Mouse (Mus musculus) hindbrain, embryonic 15.5 days (tissue): Measurements from ENCODE around the gene Zfp26. TPM values are rescaled to one million over a fixed set of nuclear protein-coding genes. Genes with fewer than 3 reads are reported as not detected.
A peak's percentile ranks its signal among the peaks of the same experiment; 100 is the strongest.

Source experiments
- ATAC-seq: fragments of 200-750 bp; cut with Nextera tagmentation; 2 replicates; pipeline ENCODE4 v1.8.0; 2017; ENCODE audit warnings: low read depth, moderate number of reproducible peaks, moderate TSS enrichment; ENCODE audit not compliant: low FRiP score
- H3K27ac ChIP-seq: fragments of 300-500 bp; sonication (generic); replicated peaks from 2 replicates; pipeline ENCODE4 v1.5.1; 2015; ENCODE audit warnings: mild to moderate bottlenecking, inconsistent platforms
- H3K27me3 ChIP-seq: fragments of 300-500 bp; sonication (generic); 2 replicates; pipeline ENCODE4 v1.6.1; 2015; ENCODE audit warnings: control low read depth, inconsistent platforms
- H3K36me3 ChIP-seq: fragments of 300-500 bp; sonication (generic); 2 replicates; pipeline ENCODE4 v1.6.1; 2015; ENCODE audit warnings: control low read depth, inconsistent platforms
- H3K4me1 ChIP-seq: fragments of 300-500 bp; sonication (generic); replicated peaks from 2 replicates; pipeline ENCODE4 v1.6.1; 2015; ENCODE audit warnings: control low read depth, inconsistent platforms
- H3K4me2 ChIP-seq: fragments of 300-500 bp; sonication (generic); 2 replicates; pipeline ENCODE4 v1.6.1; 2015; ENCODE audit warnings: moderate library complexity, mild to moderate bottlenecking, inconsistent platforms
- H3K4me3 ChIP-seq: fragments of 300-500 bp; sonication (generic); 2 replicates; pipeline ENCODE4 v1.5.1; 2015; ENCODE audit warnings: mild to moderate bottlenecking, inconsistent platforms
- H3K9ac ChIP-seq: fragments of 300-500 bp; sonication (generic); 2 replicates; pipeline ENCODE4 v1.6.1; 2015; ENCODE audit warnings: inconsistent platforms
- H3K9me3 ChIP-seq: fragments of 300-500 bp; sonication (generic); 2 replicates; pipeline ENCODE4 v1.6.1; 2016; ENCODE audit warnings: control low read depth, inconsistent platforms
- WGBS: fragments of 180-500 bp; shearing (Covaris S2); methylation state at CpG from one replicate; pipeline ENCODE4 v1.1.7; 2015; 5-methylcytosine and 5-hydroxymethylcytosine counted together
- polyA plus RNA-seq: library from polyadenylated mRNA; unstranded; fragments of >200 nt; fragmentation: Nextera tagmentation; extraction: Ambion mirVana; gene quantifications from 2 replicates; pipeline ENCODE4 v1.2.1, GENCODE M21; 2015

Zfp26 gene
- 13.3 and 16.1 TPM in 2 replicates for polyA plus RNA-seq

DNA sequence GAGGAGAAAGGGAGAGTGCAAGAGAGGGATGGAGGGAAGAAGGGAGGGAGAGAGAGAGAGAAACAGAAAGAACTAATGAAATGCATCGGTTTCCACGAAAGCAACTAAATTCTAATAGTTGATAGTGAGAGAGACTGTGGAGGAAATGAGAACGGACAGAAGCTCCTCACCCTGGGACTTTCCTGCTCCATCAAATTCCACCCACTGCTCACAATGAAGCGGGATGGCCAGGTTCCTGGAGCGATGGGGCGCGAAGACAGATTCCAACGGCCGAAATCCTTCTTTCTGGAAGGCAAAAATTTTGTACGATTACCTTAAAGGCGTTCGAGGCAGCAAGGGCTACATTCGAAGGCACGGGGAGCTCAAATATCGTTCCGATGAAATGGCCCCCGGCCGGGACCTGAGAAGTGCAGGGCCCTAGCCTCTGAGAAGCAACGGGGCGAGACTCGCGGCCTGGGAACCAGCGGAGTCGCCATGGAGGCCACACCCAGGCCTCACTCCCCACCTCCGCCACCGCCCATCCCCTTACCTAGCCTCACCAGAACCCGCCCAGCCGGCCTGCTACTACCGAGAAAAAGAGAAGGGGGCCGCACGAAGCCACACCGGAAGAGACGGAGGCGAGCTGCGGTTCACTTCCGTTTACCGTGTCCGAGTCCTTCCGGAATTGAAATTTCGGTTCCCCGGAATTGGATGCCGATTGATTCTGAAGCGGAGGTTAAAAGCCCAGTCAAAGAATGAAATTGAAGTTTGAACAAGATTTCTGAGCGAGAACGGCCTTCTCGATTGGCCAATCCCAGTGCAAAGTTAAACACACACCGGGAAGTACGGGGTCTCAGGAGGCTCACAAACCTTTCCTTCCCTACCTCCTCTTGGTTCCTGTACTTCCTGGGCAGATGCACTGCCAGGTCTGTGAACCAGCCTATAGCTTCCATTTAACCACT, at the start of gene Zfp26:
TSS of gene Zfp26 (minus strand) at position 786 of the 941 bp plus-strand sequence.
- peaks cover 25% of the 10 kb centered on the region for H3K4me1 ChIP-seq
- peaks cover 20% of the 10 kb centered on the region for H3K36me3 ChIP-seq
- ATAC-seq = peak; percentile 92
- WGBS = under 1% methylated on average over 48 of the region's 48 CpGs
- H3K4me2 ChIP-seq = peak within 1 kb of the TSS; percentile 75
- H3K9ac ChIP-seq = peak within 1 kb of the TSS; percentile 86
- H3K27me3 ChIP-seq = no peaks in the 10 kb centered on the region
- H3K4me3 ChIP-seq = peak within 1 kb of the TSS; percentile 90
- H3K27ac ChIP-seq = peak within 1 kb of the TSS; percentile 85
- no peaks in the 10 kb centered on the region for H3K9me3 ChIP-seq

DNA sequence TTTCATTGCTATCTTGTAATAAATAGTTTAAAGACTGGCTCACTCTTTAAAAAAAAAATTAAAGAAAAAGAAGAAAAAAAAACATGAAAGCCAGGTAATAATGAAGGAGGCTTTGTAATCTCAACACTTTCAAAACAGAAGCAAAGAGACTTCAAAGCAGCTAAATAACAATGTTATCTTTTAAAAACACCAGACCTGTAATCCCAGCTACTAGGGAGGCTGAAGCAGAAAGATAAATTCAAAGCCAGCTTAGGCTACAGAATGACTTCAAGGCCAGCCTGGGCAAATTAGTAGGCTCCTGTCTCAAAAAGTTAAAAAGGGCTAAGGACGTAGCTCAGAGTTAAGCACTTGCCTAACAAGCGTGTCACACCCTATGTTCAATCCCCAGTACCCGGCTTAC, 49.7 kb upstream of the Zfp26 start:
- Histone ChIP-seq H3K36me3 (peaks cover 34% of the 10 kb centered on the region), H3K9me3 (no peaks in the 10 kb centered on the region), H3K9ac (no peak overlapping the region), H3K4me2 (no peak overlapping the region), H3K4me3 (no peak overlapping the region), H3K27ac (no peak overlapping the region), H3K4me1 (peaks cover 14% of the 10 kb centered on the region; the same call in 1 of the 2 replicates), H3K27me3 (no peaks in the 10 kb centered on the region)
- WGBS = 84% methylated on average over 3 of the region's 3 CpGs
- no peak for ATAC-seq

DNA sequence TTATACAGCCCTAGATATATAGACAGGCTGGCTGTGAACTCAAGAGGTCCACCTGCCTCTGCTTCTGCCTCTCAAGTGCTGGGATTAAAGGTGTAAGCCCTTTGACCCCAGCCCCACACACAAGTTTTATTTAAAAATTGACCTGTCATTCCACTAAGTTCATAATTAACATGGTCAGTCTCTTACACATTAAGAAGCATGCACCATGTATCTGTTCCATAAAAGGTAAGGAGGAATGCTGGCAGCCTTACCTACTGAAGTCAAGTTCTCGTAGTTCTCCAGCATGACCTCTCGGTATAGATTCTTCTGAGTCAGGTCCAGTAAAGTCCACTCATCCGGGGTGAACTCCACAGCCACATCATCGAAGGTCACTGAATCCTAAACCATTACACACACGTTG, 44.8 kb upstream of the Zfp26 start:
- Histone ChIP-seq H3K27ac (no peak overlapping the region), H3K4me1 (no peaks in the 10 kb centered on the region), H3K27me3 (no peaks in the 10 kb centered on the region), H3K36me3 (peaks cover 76% of the 10 kb centered on the region), H3K4me3 (no peak overlapping the region), H3K4me2 (no peak overlapping the region), H3K9ac (no peak overlapping the region), H3K9me3 (no peaks in the 10 kb centered on the region)
- no peak for ATAC-seq
- WGBS = 94% methylated on average over 5 of the region's 5 CpGs

- Histone ChIP-seq H3K4me1 (peaks cover 43% of the 10 kb centered on the region), H3K4me3 (peak overlapping the region; percentile 90), H3K9ac (peak overlapping the region; percentile 78), H3K4me2 (peak overlapping the region; percentile 84), H3K9me3 (no peaks in the 10 kb centered on the region), H3K27me3 (no peaks in the 10 kb centered on the region), H3K27ac (peak overlapping the region; percentile 97), H3K36me3 (peaks cover 31% of the 10 kb centered on the region)
- 7% methylated on average over 9 of the region's 9 CpGs for WGBS
- ATAC-seq = 0 out of 2 replicates have a peak, but pooled peaks have one; percentile 6
Observed at GRCm38 (mm10) chr9:20493281-20493680, 33.3 kb upstream of the Zfp26 start.

DNA sequence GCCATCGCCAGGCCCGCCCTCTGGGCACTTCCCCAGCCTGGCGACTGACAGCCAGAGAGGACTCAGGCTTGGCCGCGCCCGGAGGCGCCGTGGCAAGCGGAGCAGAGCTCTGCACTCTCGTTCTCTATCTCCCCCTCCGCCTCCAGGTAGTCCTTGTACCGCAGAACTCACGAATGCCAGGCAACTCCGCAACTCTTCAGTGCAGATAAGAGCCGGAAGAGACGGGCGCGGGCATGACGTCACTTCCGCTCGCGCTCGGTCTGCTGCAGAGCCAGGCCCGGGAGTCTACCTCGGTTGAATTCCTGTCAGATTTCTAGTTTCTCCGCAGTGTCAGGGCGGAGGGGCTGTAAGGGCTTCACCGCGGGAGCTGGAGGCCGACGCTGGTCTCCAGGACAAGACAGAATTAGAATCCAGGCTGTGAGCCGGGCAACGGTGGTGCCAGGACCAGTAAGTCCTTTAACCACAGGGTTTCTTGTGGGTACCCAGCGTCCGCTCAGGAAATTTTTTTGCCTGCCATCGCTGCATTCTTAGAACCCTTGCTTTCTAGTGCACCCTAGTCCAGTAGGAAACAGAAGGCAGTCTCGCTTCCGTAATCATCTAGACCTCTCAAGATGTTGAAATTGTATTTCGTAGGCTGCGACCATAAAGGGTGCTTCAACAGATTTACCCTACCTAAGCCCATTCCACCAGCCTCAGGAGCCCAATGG, 32.7 kb upstream of the Zfp26 start, which contains the start of gene Zfp426:
TSS of gene Zfp426 (minus strand) at position 220 of the 707 bp plus-strand sequence.
- H3K4me3 ChIP-seq = peak within 1 kb of the TSS; percentile 90
- WGBS = 2% methylated on average over 40 of the region's 40 CpGs
- H3K27ac ChIP-seq = peak within 1 kb of the TSS; percentile 97
- no peaks in the 10 kb centered on the region for H3K27me3 ChIP-seq
- no peaks in the 10 kb centered on the region for H3K9me3 ChIP-seq
- peaks cover 43% of the 10 kb centered on the region for H3K4me1 ChIP-seq
- ATAC-seq = peak; percentile 97
- peak within 1 kb of the TSS; percentile 78 for H3K9ac ChIP-seq
- H3K4me2 ChIP-seq = peak within 1 kb of the TSS; percentile 84
- H3K36me3 ChIP-seq = peaks cover 25% of the 10 kb centered on the region

DNA sequence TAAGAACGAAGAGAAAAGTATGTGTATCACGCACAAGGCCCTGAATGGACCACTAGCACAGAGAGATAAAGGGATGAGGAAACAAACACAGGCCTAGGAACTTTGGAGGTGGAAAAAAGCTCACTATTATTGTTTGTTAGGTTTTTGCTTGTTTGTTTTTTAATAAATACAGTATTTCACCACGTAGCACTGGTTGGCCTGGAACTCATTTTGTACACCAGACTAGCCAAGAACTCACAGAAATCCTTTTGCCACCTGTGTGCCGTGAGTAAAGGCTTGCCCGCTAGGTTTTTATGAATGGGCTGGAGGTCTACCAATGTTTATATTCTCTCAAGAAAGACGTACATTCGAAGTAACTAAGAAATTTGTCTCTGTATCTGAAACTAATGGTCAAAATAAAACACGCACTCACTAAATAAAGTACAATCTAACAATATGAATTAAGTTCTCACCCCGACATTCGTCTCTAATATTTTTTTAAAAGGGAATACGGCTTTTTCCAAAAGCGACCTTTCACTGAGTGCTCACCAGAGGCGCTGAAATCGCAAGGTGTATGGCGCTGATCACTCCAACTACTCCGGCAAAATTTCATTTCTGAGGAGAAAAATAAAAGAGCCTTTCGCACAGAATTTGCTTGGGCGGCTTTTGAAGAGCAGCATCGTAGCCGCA, 32.0 kb upstream of the Zfp26 start:
- Histone ChIP-seq H3K27ac (peak overlapping the region; percentile 97), H3K4me2 (peak overlapping the region; percentile 84), H3K9ac (peak overlapping the region; percentile 78), H3K4me1 (peaks cover 43% of the 10 kb centered on the region), H3K9me3 (no peaks in the 10 kb centered on the region), H3K4me3 (peak overlapping the region; percentile 90), H3K36me3 (peaks cover 18% of the 10 kb centered on the region), H3K27me3 (no peaks in the 10 kb centered on the region)
- WGBS = 12% methylated on average over 20 of the region's 20 CpGs
- no peak for ATAC-seq

DNA sequence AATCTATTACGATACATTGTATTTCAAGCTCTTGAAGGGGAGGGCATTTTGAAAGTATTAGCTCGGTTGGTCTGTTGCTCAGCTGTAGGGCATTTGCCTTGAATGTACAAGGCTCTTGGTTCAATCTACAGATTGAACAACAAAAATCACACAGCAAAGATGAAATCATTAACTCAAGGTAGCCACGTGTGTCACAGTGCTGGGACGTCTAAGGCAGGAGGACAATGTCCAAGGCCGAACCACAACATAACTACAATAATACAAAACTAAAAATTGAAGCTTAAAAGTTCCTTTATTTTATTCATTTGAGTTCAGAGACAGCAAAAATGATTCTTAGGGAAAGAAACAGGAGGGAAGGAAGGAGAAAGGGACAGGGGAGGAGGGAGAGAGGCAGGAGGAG, 29.6 kb upstream of the Zfp26 start:
- Histone ChIP-seq H3K36me3 (peaks cover 22% of the 10 kb centered on the region), H3K27ac (no peak overlapping the region), H3K4me2 (no peak overlapping the region), H3K4me1 (peaks cover 43% of the 10 kb centered on the region), H3K27me3 (no peaks in the 10 kb centered on the region), H3K4me3 (no peak overlapping the region), H3K9me3 (no peaks in the 10 kb centered on the region), H3K9ac (no peak overlapping the region)
- 94% methylated on average over 5 of the region's 5 CpGs for WGBS
- ATAC-seq = no peak

DNA sequence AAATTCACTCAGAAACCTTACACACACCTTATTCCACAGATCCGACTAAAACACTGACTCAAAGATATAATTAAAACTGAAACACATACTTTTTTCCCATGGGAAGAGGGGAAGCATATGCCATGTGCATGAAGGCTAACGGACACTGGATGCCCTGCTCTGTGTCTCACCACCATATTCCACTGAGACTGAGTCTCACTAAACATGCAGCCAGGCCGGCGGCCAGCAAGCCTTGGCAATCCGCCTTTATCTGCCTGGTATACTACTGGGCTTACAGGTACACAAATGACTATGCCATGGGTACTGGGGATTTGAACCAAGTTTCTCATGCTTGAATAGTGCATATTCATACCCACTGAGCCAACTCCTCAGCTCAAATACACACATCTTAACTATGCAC, 19.4 kb upstream of the Zfp26 start:
- H3K36me3 ChIP-seq = peaks cover 52% of the 10 kb centered on the region

GRCm38 (mm10) chr9:20476632-20477031, 16.7 kb upstream of the Zfp26 start:
- no peak overlapping the region for H3K9ac ChIP-seq
- no peak overlapping the region for H3K27ac ChIP-seq
- H3K4me1 ChIP-seq = no peaks in the 10 kb centered on the region
- H3K4me3 ChIP-seq = no peak overlapping the region
- H3K4me2 ChIP-seq = no peak overlapping the region
- peaks cover 58% of the 10 kb centered on the region for H3K36me3 ChIP-seq
- no peaks in the 10 kb centered on the region for H3K27me3 ChIP-seq
- 93% methylated on average over 1 of the region's 1 CpGs for WGBS
- no peaks in the 10 kb centered on the region for H3K9me3 ChIP-seq
- ATAC-seq = no peak

More for the DNA sequence above, 19.4 kb upstream of the Zfp26 start:
- H3K4me3 ChIP-seq = no peak overlapping the region
- no peak for ATAC-seq
- H3K9ac ChIP-seq = no peak overlapping the region
- no peaks in the 10 kb centered on the region for H3K9me3 ChIP-seq
- H3K27ac ChIP-seq = no peak overlapping the region
- no peaks in the 10 kb centered on the region for H3K27me3 ChIP-seq
- H3K4me2 ChIP-seq = no peak overlapping the region
- H3K4me1 ChIP-seq = no peaks in the 10 kb centered on the region
- 82% methylated on average over 5 of the region's 5 CpGs for WGBS

DNA sequence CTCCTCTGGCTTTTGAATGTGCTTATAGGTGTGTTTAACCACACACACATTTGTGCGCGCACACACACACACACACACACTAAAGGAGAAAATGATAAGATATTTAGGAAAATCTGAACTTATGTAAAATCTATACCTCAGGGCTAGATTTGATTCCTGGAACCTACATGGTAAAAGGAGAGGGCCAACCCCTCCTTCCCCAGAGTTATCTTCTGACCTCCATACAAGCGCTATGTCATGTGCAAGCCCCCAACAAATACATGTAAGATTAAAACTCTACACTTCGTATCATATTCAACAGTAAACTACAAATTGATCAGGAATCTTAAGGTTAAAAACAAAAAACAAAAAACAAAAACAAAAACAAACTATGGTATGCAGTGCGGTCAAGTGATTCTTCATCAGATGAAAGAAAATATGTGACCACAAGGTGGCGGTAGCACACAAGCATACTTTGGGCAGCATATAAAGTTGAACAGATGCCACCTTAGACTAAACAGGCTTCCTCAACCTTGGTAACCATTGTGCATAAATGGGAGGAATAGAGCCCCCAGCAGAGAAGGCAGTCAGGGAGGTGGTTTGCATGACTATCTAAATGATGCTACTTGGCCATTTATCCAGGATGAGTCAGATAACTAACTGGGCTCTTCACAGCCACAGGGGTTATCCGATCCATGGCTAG, 6.9 kb upstream of the Zfp26 start:
- WGBS = 58% methylated on average over 7 of the region's 7 CpGs
- H3K4me3 ChIP-seq = no peak overlapping the region
- H3K36me3 ChIP-seq = peaks cover 34% of the 10 kb centered on the region
- no peak overlapping the region for H3K9ac ChIP-seq
- H3K4me1 ChIP-seq = no peaks in the 10 kb centered on the region
- ATAC-seq = peak; percentile 59
- H3K27ac ChIP-seq = no peak overlapping the region
- H3K4me2 ChIP-seq = no peak overlapping the region
- H3K27me3 ChIP-seq = peaks cover 3% of the 10 kb centered on the region; the same call in 1 of the 2 replicates
- H3K9me3 ChIP-seq = no peaks in the 10 kb centered on the region

DNA sequence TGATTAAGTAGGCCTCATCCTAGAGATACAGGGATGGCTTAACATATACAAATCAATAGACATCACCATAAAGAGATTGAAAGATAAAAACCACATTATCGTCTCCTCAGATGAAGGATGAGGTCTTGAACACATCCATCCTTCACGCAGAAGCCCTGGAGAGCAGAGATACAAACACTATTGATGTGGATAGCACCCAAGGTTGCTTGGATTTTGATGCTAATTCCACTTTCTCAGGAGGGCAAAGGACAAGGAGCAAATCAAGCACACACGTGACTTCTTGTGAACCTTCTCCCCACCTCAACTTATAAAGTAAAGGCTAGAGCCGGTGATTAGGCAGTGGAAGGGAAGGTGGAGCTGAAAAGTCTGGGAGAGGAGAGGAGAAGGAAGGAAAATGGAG, 6.3 kb downstream of the Zfp26 start:
- ATAC-seq = no peak
- Histone ChIP-seq H3K4me2 (no peak overlapping the region), H3K9me3 (no peaks in the 10 kb centered on the region), H3K4me1 (peaks cover 13% of the 10 kb centered on the region), H3K36me3 (peaks cover 39% of the 10 kb centered on the region), H3K27ac (no peak overlapping the region), H3K9ac (no peak overlapping the region), H3K27me3 (no peaks in the 10 kb centered on the region), H3K4me3 (no peak overlapping the region)
- WGBS = 86% methylated on average over 4 of the region's 4 CpGs
